Mouse (Mus musculus): ENCODE measurements at regions not wholly inside any gene's neighbourhood (a gene's known extent, or its start where the extent isn't known, plus 50 kb on each side); places are given as distances from the start of the nearest gene placed in this dataset.

DNA sequence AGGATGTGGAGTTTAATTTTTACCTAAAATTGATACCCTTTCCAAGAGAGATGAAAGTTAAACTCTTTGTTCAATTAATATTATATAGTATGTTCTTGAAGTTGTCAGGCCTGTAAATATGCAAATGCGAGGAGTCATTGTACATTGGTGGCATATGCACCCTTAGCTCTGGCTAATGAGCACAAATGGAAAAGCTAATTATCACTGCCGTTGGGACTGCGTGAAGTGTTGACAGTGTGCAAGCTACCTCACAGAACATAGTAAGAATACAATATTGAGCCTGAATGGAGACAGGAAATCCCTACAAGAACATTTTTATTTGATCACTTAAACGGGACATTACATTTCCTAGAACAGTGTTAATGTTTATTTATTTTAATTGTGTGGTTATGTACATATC is 241.5 kb upstream of the Dlgap1 start:
- no peaks in the 10 kb centered on the region for H3K9me3 ChIP-seq (ENCODE audit: control insufficient read depth, low read length)
- 41% methylated on average over 4 of the region's 4 CpGs for WGBS (ENCODE audit: insufficient replicate concordance)
- no peak overlapping the region for H3K4me3 ChIP-seq (ENCODE audit: insufficient read depth in 1 of 2, low read depth in 2 of 2, low read length in 2 of 2)
- no peak overlapping the region for H3K4me2 ChIP-seq (ENCODE audit: low read depth)
- no peaks in the 10 kb centered on the region for H3K27me3 ChIP-seq (ENCODE audit: control insufficient read depth, insufficient read depth, low read length)
- no peaks in the 10 kb centered on the region for H3K36me3 ChIP-seq (replicated peaks; ENCODE audit: control insufficient read depth, insufficient read depth, low read depth)
- TF ChIP-seq EP300 (IDR thresholded peaks at IDR 0.05; ENCODE audit: low read depth) (no peak), CTCF (IDR thresholded peaks at IDR 0.05; ENCODE audit: low read depth) (no peak)
- ATAC-seq (ENCODE audit: insufficient read depth) (no peak), DNase-seq (ENCODE audit: low read depth in 3 of 3, low spot score in 3 of 3) (no peak)
- no peak overlapping the region for H3K27ac ChIP-seq
- H3K9ac ChIP-seq (replicated peaks), result no peak overlapping the region
- H3K4me1 ChIP-seq (replicated peaks; ENCODE audit: control insufficient read depth in 2 of 2, insufficient read depth in 2 of 2, low read length in 1 of 2), result no peaks in the 10 kb centered on the region

DNA sequence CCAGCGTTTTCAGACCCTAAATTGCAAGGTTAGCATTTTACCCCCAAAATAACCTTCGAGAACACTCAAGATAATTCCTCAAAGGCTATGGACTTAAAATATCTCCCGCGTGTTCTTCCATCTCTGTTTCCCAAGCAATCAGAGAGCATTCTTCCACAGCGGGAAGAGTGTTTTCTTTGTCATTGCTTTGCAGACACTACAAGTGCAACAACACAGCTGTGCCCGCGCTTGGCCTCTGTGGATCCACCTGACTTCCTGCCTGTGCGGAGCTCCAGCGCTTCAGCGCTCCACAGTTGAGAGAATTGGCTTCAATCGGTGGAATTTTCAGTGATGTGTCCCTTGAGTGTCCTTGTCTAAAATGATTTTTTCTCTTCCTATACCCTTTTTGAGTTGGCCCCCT is 235.9 kb upstream of the Dlgap1 start:
- Histone ChIP-seq H3K4me2 (ENCODE audit: low read depth) (no peak overlapping the region), H3K4me1 (replicated peaks; ENCODE audit: control insufficient read depth in 2 of 2, insufficient read depth in 2 of 2, low read length in 1 of 2) (no peaks in the 10 kb centered on the region), H3K36me3 (replicated peaks; ENCODE audit: control insufficient read depth, insufficient read depth, low read depth) (no peaks in the 10 kb centered on the region), H3K27ac (no peak overlapping the region), H3K9ac (replicated peaks) (no peak overlapping the region), H3K4me3 (ENCODE audit: insufficient read depth in 1 of 2, low read depth in 2 of 2, low read length in 2 of 2) (no peak overlapping the region), H3K27me3 (ENCODE audit: control insufficient read depth, insufficient read depth, low read length) (no peaks in the 10 kb centered on the region), H3K9me3 (ENCODE audit: control insufficient read depth, low read length) (peaks cover 2% of the 10 kb centered on the region; the same call in 1 of the 2 replicates)
- 70% methylated on average over 11 of the region's 11 CpGs for WGBS (ENCODE audit: insufficient replicate concordance)
- no peak for TF ChIP-seq CTCF (IDR thresholded peaks at IDR 0.05; ENCODE audit: low read depth)
- TF ChIP-seq EP300 (IDR thresholded peaks at IDR 0.05; ENCODE audit: low read depth), result no peak
- no peak for ATAC-seq (ENCODE audit: insufficient read depth)
- no peak for DNase-seq (ENCODE audit: low read depth in 3 of 3, low spot score in 3 of 3)

DNA sequence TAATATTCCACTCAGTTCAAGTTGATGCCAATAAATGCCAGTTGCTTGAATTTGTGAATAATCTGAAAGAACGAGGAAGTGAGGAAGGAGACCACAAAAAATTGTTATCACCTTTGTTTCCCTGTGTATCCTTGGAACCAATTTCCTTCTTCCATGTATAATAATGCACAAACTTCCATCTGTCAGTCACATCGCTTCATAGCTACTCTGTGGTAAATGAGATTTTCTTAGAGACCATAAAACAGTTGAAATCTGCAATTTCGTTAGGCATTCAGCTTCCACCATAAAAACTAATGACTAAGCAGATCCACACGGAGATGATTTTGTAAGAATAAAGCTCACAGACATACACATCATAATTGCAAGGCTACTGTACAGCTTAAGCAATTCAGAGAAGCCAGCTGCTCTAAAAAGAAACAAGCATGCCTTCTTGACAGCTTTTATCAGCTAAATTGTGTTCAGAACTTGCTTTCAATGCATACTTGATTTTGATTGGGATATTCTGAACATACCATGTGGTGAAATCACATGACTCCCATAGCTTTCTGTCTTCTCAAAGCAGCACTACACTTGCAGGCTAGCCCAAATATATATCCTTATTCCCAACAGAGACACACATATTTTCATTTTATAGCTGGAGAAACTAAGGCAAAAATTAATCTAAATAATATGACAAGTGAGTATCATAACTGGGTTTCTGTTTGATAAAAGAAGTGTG is 232.3 kb upstream of the Dlgap1 start:
- H3K36me3 ChIP-seq (replicated peaks; ENCODE audit: control insufficient read depth, insufficient read depth, low read depth), result no peaks in the 10 kb centered on the region
- H3K4me1 ChIP-seq (replicated peaks; ENCODE audit: control insufficient read depth in 2 of 2, insufficient read depth in 2 of 2, low read length in 1 of 2), result no peaks in the 10 kb centered on the region
- DNase-seq (ENCODE audit: low read depth in 3 of 3, low spot score in 3 of 3) (no peak), ATAC-seq (ENCODE audit: insufficient read depth) (no peak)
- H3K4me3 ChIP-seq (ENCODE audit: insufficient read depth in 1 of 2, low read depth in 2 of 2, low read length in 2 of 2), result no peak overlapping the region
- no peak overlapping the region for H3K27ac ChIP-seq
- no peaks in the 10 kb centered on the region for H3K27me3 ChIP-seq (ENCODE audit: control insufficient read depth, insufficient read depth, low read length)
- H3K9ac ChIP-seq (replicated peaks), result no peak overlapping the region
- H3K9me3 ChIP-seq (ENCODE audit: control insufficient read depth, low read length), result peaks cover 2% of the 10 kb centered on the region; the same call in 1 of the 2 replicates
- TF ChIP-seq EP300 (IDR thresholded peaks at IDR 0.05; ENCODE audit: low read depth), result no peak
- no peak for TF ChIP-seq CTCF (IDR thresholded peaks at IDR 0.05; ENCODE audit: low read depth)
- no peak overlapping the region for H3K4me2 ChIP-seq (ENCODE audit: low read depth)
- WGBS (ENCODE audit: insufficient replicate concordance), result 35% methylated on average over 4 of the region's 4 CpGs

DNA sequence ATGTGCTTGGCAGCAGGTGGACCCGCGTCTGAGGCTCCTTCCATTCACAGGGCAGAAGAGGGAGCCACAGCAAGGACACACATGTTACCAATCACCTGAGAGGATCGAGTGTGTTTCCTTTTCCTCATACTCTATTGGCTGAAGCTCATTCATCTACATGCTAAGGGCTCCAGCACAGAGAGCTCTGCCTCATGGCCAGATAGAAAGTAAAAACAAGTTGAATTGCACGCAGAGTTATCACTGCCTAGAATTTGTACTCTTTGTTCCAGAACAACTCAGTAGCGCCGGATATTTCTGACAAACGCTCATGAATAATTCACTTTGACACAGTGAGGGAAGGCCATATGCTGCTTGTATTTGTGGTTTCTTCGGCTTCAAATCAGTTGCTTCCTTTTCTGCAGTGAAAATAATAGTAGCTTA is 199.9 kb upstream of the Dlgap1 start:
- Histone ChIP-seq H3K9ac (replicated peaks) (no peak overlapping the region), H3K36me3 (replicated peaks; ENCODE audit: control insufficient read depth, insufficient read depth, low read depth) (no peaks in the 10 kb centered on the region), H3K4me1 (replicated peaks; ENCODE audit: control insufficient read depth in 2 of 2, insufficient read depth in 2 of 2, low read length in 1 of 2) (no peaks in the 10 kb centered on the region), H3K27me3 (ENCODE audit: control insufficient read depth, insufficient read depth, low read length) (no peaks in the 10 kb centered on the region), H3K9me3 (ENCODE audit: control insufficient read depth, low read length) (no peaks in the 10 kb centered on the region; the same call in 1 of the 2 replicates), H3K27ac (no peak overlapping the region), H3K4me2 (ENCODE audit: low read depth) (no peak overlapping the region), H3K4me3 (ENCODE audit: insufficient read depth in 1 of 2, low read depth in 2 of 2, low read length in 2 of 2) (no peak overlapping the region)
- no peak for DNase-seq (ENCODE audit: low read depth in 3 of 3, low spot score in 3 of 3)
- TF ChIP-seq CTCF (IDR thresholded peaks at IDR 0.05; ENCODE audit: low read depth) (no peak), EP300 (IDR thresholded peaks at IDR 0.05; ENCODE audit: low read depth) (no peak)
- 65% methylated on average over 8 of the region's 8 CpGs for WGBS (ENCODE audit: insufficient replicate concordance)
- no peak for ATAC-seq (ENCODE audit: insufficient read depth)

DNA sequence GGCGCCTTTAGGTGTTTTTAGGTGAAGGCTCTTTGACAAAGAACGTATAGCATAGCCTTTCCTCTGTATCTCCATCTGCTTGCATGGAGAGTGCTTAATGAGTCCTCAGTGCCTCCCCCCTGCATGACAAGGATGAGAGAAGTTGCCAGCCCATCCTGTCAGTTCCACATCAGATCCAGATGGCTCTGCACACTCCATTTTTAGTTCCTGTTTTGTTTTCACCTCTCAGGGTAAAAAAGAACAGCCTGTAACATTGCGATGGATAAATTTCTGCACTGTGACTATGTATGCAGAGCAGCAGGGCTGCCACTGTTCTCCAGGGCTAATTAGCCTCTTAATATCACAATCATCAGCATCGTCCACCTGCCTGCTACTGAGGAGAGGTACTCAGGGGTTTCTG is 198.8 kb upstream of the Dlgap1 start:
- Histone ChIP-seq H3K9me3 (ENCODE audit: control insufficient read depth, low read length) (no peaks in the 10 kb centered on the region; the same call in 1 of the 2 replicates), H3K36me3 (replicated peaks; ENCODE audit: control insufficient read depth, insufficient read depth, low read depth) (no peaks in the 10 kb centered on the region), H3K4me2 (ENCODE audit: low read depth) (no peak overlapping the region), H3K27me3 (ENCODE audit: control insufficient read depth, insufficient read depth, low read length) (no peaks in the 10 kb centered on the region), H3K9ac (replicated peaks) (no peak overlapping the region), H3K4me1 (replicated peaks; ENCODE audit: control insufficient read depth in 2 of 2, insufficient read depth in 2 of 2, low read length in 1 of 2) (no peaks in the 10 kb centered on the region), H3K4me3 (ENCODE audit: insufficient read depth in 1 of 2, low read depth in 2 of 2, low read length in 2 of 2) (no peak overlapping the region), H3K27ac (no peak overlapping the region)
- no peak for ATAC-seq (ENCODE audit: insufficient read depth)
- no peak for DNase-seq (ENCODE audit: low read depth in 3 of 3, low spot score in 3 of 3)
- WGBS (ENCODE audit: insufficient replicate concordance), result 45% methylated on average over 4 of the region's 4 CpGs
- TF ChIP-seq EP300 (IDR thresholded peaks at IDR 0.05; ENCODE audit: low read depth) (no peak), CTCF (IDR thresholded peaks at IDR 0.05; ENCODE audit: low read depth) (no peak)
